Mouse (Mus musculus) bone marrow macrophage, adult 2 months (primary cell): ENCODE measurements at regions not wholly inside any gene's neighbourhood (a gene's known extent, or its start where the extent isn't known, plus 50 kb on each side); places are given as distances from the start of the nearest gene placed in this dataset.

Source experiments
- H3K27ac ChIP-seq: 2 replicates; pipeline ENCODE4 v1.5.1; 2012; ENCODE audit warnings: low read depth, low read length; ENCODE audit not compliant: insufficient read depth
- H3K4me1 ChIP-seq: 2 replicates; pipeline ENCODE4 v1.6.1; 2012; ENCODE audit warnings: low read length; ENCODE audit not compliant: control insufficient read depth, insufficient read depth
- H3K4me3 ChIP-seq: 2 replicates; pipeline ENCODE4 v1.5.1; 2012; ENCODE audit warnings: mild to moderate bottlenecking, low read length, moderate library complexity; ENCODE audit not compliant: insufficient read depth
- CTCF ChIP-seq: IDR thresholded peaks from 2 replicates; pipeline ENCODE4 v1.5.1; 2012; ENCODE audit warnings: low read depth, mild to moderate bottlenecking, low read length, moderate library complexity
- POLR2A ChIP-seq: IDR thresholded peaks from 2 replicates; pipeline ENCODE4 v1.6.1; 2012; ENCODE audit warnings: mild to moderate bottlenecking, low read depth, low read length, borderline replicate concordance

GRCm38 (mm10) chr10:39239498-39240177 is 76.0 kb upstream of the Ccn6 start:
- Histone ChIP-seq H3K27ac (no peak overlapping the region), H3K4me3 (no peak overlapping the region), H3K4me1 (peaks cover 25% of the 10 kb centered on the region)
- TF ChIP-seq CTCF (peak; percentile 70; the same call in 1 of the 2 replicates), POLR2A (no peak)

GRCm38 (mm10) chr10:39238596-39238995 is 75.0 kb upstream of the Ccn6 start:
- Histone ChIP-seq H3K4me1 (peaks cover 25% of the 10 kb centered on the region), H3K27ac (no peak overlapping the region), H3K4me3 (no peak overlapping the region)
- TF ChIP-seq CTCF: no peak
- no peak for TF ChIP-seq POLR2A

GRCm38 (mm10) chr10:39237549-39237948 is 74.0 kb upstream of the Ccn6 start:
- no peak for TF ChIP-seq CTCF
- TF ChIP-seq POLR2A: no peak
- no peak overlapping the region for H3K27ac ChIP-seq
- peaks cover 23% of the 10 kb centered on the region for H3K4me1 ChIP-seq
- H3K4me3 ChIP-seq: no peak overlapping the region

- Histone ChIP-seq H3K4me1 (peaks cover 8% of the 10 kb centered on the region), H3K27ac (no peak overlapping the region), H3K4me3 (no peak overlapping the region)
- TF ChIP-seq POLR2A (no peak), CTCF (no peak)
These were observed 70.4 kb upstream of the Ccn6 start for GRCm38 (mm10) chr10:39233926-39234450.

- no peak overlapping the region for H3K27ac ChIP-seq
- peaks cover 8% of the 10 kb centered on the region for H3K4me1 ChIP-seq
- TF ChIP-seq CTCF (no peak), POLR2A (no peak)
- no peak overlapping the region for H3K4me3 ChIP-seq
These were observed 69.6 kb upstream of the Ccn6 start for GRCm38 (mm10) chr10:39233191-39233590.

- Histone ChIP-seq H3K4me3 (no peak overlapping the region), H3K27ac (no peak overlapping the region), H3K4me1 (peaks cover 8% of the 10 kb centered on the region)
- TF ChIP-seq CTCF (no peak), POLR2A (no peak)
These were observed 67.2 kb upstream of the Ccn6 start for GRCm38 (mm10) chr10:39230634-39231410.

GRCm38 (mm10) chr10:39229233-39229632 is 65.6 kb upstream of the Ccn6 start:
- TF ChIP-seq POLR2A: no peak
- TF ChIP-seq CTCF: no peak
- Histone ChIP-seq H3K27ac (no peak overlapping the region), H3K4me1 (peaks cover 8% of the 10 kb centered on the region), H3K4me3 (no peak overlapping the region)

GRCm38 (mm10) chr10:39228027-39228426 is 64.4 kb upstream of the Ccn6 start:
- TF ChIP-seq CTCF (no peak), POLR2A (no peak)
- H3K4me3 ChIP-seq: no peak overlapping the region
- no peak overlapping the region for H3K27ac ChIP-seq
- peaks cover 10% of the 10 kb centered on the region for H3K4me1 ChIP-seq

- Histone ChIP-seq H3K4me1 (peaks cover 10% of the 10 kb centered on the region), H3K4me3 (no peak overlapping the region), H3K27ac (no peak overlapping the region)
- TF ChIP-seq CTCF: no peak
- no peak for TF ChIP-seq POLR2A
These were observed 63.9 kb upstream of the Ccn6 start for GRCm38 (mm10) chr10:39227499-39227942.

GRCm38 (mm10) chr10:39226518-39226917 is 62.9 kb upstream of the Ccn6 start:
- H3K4me3 ChIP-seq: no peak overlapping the region
- peaks cover 8% of the 10 kb centered on the region for H3K4me1 ChIP-seq
- no peak overlapping the region for H3K27ac ChIP-seq
- no peak for TF ChIP-seq POLR2A
- no peak for TF ChIP-seq CTCF
